Mouse (Mus musculus): Measurements from ENCODE around the gene Gm5478. TPM values are rescaled to one million over a fixed set of nuclear protein-coding genes. Genes with fewer than 3 reads are reported as not detected.
"Not testable (repeated sequence)": the region's sequence is repeated elsewhere in the genome, so short reads cannot be mapped to it uniquely, and the experiment has no call there.

Gm5478 gene
- not detected in 2 replicates for polyA plus RNA-seq (2015; fragmentation: Nextera tagmentation; extraction: Ambion mirVana)

- Histone ChIP-seq H3K27me3 (ENCODE audit: control insufficient read depth, insufficient read depth, low read depth, low read length) (no peaks in the 10 kb centered on the region), H3K36me3 (ENCODE audit: control insufficient read depth, insufficient read depth) (no peaks in the 10 kb centered on the region), H3K4me3 (ENCODE audit: low read depth, low read length) (no peak within 1 kb of the TSS), H3K9ac (ENCODE audit: low read depth, low read length) (no peak within 1 kb of the TSS), H3K9me3 (replicated peaks; ENCODE audit: control insufficient read depth, low read length) (no peaks in the 10 kb centered on the region), H3K4me2 (ENCODE audit: low read depth, low read length) (no peak within 1 kb of the TSS), H3K27ac (ENCODE audit: low read length) (no peak within 1 kb of the TSS), H3K4me1 (ENCODE audit: control insufficient read depth, low read depth, low read length) (no peaks in the 10 kb centered on the region)
- ATAC-seq (ENCODE audit: low read depth), result no peak
- 46% methylated on average over 3 of the region's 3 CpGs for WGBS (ENCODE audit: insufficient replicate concordance)
These were observed at the start of gene Gm5478 for GRCm38 (mm10) chr15:101647280-101647679. Gm5478 (minus strand) TSS chr15:101647380.

- H3K27me3 ChIP-seq (ENCODE audit: control insufficient read depth, insufficient read depth, low read depth, low read length), result no peaks in the 10 kb centered on the region
- H3K36me3 ChIP-seq (ENCODE audit: control insufficient read depth, insufficient read depth), result no peaks in the 10 kb centered on the region
- H3K4me3 ChIP-seq (ENCODE audit: low read depth, low read length), result no peak within 1 kb of the TSS
- H3K4me2 ChIP-seq (ENCODE audit: low read depth, low read length), result no peak within 1 kb of the TSS
- no peak within 1 kb of the TSS for H3K27ac ChIP-seq (ENCODE audit: low read length)
- H3K9ac ChIP-seq (ENCODE audit: low read depth, low read length), result no peak within 1 kb of the TSS
- no peaks in the 10 kb centered on the region for H3K9me3 ChIP-seq (replicated peaks; ENCODE audit: control insufficient read depth, low read length)
- no peaks in the 10 kb centered on the region for H3K4me1 ChIP-seq (ENCODE audit: control insufficient read depth, low read depth, low read length)
- WGBS (ENCODE audit: insufficient replicate concordance), result 57% methylated on average over 5 of the region's 5 CpGs
- ATAC-seq (ENCODE audit: low read depth), result no peak
These were observed 47.0 kb upstream of the Gm5478 start, which contains the start of gene Krt6a for GRCm38 (mm10) chr15:101694207-101694606. Krt6a (minus strand) TSS chr15:101694307.

GRCm38 (mm10) chr15:101690460-101690859 is 43.3 kb upstream of the Gm5478 start:
- WGBS (ENCODE audit: insufficient replicate concordance), result 74% methylated on average over 5 of the region's 5 CpGs
- not testable (repeated sequence) for ATAC-seq (ENCODE audit: low read depth); H3K36me3 ChIP-seq (ENCODE audit: control insufficient read depth, insufficient read depth); H3K27ac ChIP-seq (ENCODE audit: low read length); H3K27me3 ChIP-seq (ENCODE audit: control insufficient read depth, insufficient read depth, low read depth, low read length); H3K4me1 ChIP-seq (ENCODE audit: control insufficient read depth, low read depth, low read length); H3K4me2 ChIP-seq (ENCODE audit: low read depth, low read length); H3K9ac ChIP-seq (ENCODE audit: low read depth, low read length); H3K9me3 ChIP-seq (replicated peaks; ENCODE audit: control insufficient read depth, low read length); H3K4me3 ChIP-seq (ENCODE audit: low read depth, low read length)

- no peak overlapping the region for H3K4me3 ChIP-seq (ENCODE audit: low read depth, low read length)
- 32% methylated on average over 2 of the region's 2 CpGs for WGBS (ENCODE audit: insufficient replicate concordance)
- H3K9ac ChIP-seq (ENCODE audit: low read depth, low read length), result no peak overlapping the region
- no peak overlapping the region for H3K4me2 ChIP-seq (ENCODE audit: low read depth, low read length)
- no peak for ATAC-seq (ENCODE audit: low read depth)
- H3K27me3 ChIP-seq (ENCODE audit: control insufficient read depth, insufficient read depth, low read depth, low read length), result no peaks in the 10 kb centered on the region
- H3K36me3 ChIP-seq (ENCODE audit: control insufficient read depth, insufficient read depth), result no peaks in the 10 kb centered on the region
- no peaks in the 10 kb centered on the region for H3K4me1 ChIP-seq (ENCODE audit: control insufficient read depth, low read depth, low read length)
- H3K27ac ChIP-seq (ENCODE audit: low read length), result no peak overlapping the region
- no peaks in the 10 kb centered on the region for H3K9me3 ChIP-seq (replicated peaks; ENCODE audit: control insufficient read depth, low read length)
These were observed 41.0 kb upstream of the Gm5478 start for GRCm38 (mm10) chr15:101688161-101688560.

- H3K27ac ChIP-seq (ENCODE audit: low read length), result no peak within 1 kb of the TSS
- no peaks in the 10 kb centered on the region for H3K4me1 ChIP-seq (ENCODE audit: control insufficient read depth, low read depth, low read length)
- no peaks in the 10 kb centered on the region for H3K36me3 ChIP-seq (ENCODE audit: control insufficient read depth, insufficient read depth)
- H3K4me2 ChIP-seq (ENCODE audit: low read depth, low read length), result no peak within 1 kb of the TSS
- H3K27me3 ChIP-seq (ENCODE audit: control insufficient read depth, insufficient read depth, low read depth, low read length), result no peaks in the 10 kb centered on the region
- 62% methylated on average over 2 of the region's 2 CpGs for WGBS (ENCODE audit: insufficient replicate concordance)
- H3K9me3 ChIP-seq (replicated peaks; ENCODE audit: control insufficient read depth, low read length), result no peaks in the 10 kb centered on the region
- ATAC-seq (ENCODE audit: low read depth), result no peak
- H3K9ac ChIP-seq (ENCODE audit: low read depth, low read length), result no peak within 1 kb of the TSS
- H3K4me3 ChIP-seq (ENCODE audit: low read depth, low read length), result no peak within 1 kb of the TSS
These were observed 33.0 kb upstream of the Gm5478 start, which contains the start of gene Krt6b for GRCm38 (mm10) chr15:101680187-101680586. Krt6b (minus strand) TSS chr15:101680287.

GRCm38 (mm10) chr15:101675978-101676377 is 28.8 kb upstream of the Gm5478 start:
- WGBS (ENCODE audit: insufficient replicate concordance), result 61% methylated on average over 1 of the region's 1 CpGs
- Histone ChIP-seq H3K4me1 (ENCODE audit: control insufficient read depth, low read depth, low read length) (no peaks in the 10 kb centered on the region), H3K27me3 (ENCODE audit: control insufficient read depth, insufficient read depth, low read depth, low read length) (no peaks in the 10 kb centered on the region), H3K4me2 (ENCODE audit: low read depth, low read length) (no peak overlapping the region), H3K9ac (ENCODE audit: low read depth, low read length) (no peak overlapping the region), H3K9me3 (replicated peaks; ENCODE audit: control insufficient read depth, low read length) (no peaks in the 10 kb centered on the region), H3K27ac (ENCODE audit: low read length) (no peak overlapping the region), H3K4me3 (ENCODE audit: low read depth, low read length) (no peak overlapping the region), H3K36me3 (ENCODE audit: control insufficient read depth, insufficient read depth) (no peaks in the 10 kb centered on the region)
- ATAC-seq (ENCODE audit: low read depth), result no peak

GRCm38 (mm10) chr15:101652736-101653265 is 5.6 kb upstream of the Gm5478 start:
- 63% methylated on average over 5 of the region's 5 CpGs for WGBS (ENCODE audit: insufficient replicate concordance)
- Histone ChIP-seq H3K4me3 (ENCODE audit: low read depth, low read length) (no peak overlapping the region), H3K27me3 (ENCODE audit: control insufficient read depth, insufficient read depth, low read depth, low read length) (no peaks in the 10 kb centered on the region), H3K36me3 (ENCODE audit: control insufficient read depth, insufficient read depth) (no peaks in the 10 kb centered on the region), H3K9me3 (replicated peaks; ENCODE audit: control insufficient read depth, low read length) (no peaks in the 10 kb centered on the region), H3K9ac (ENCODE audit: low read depth, low read length) (no peak overlapping the region), H3K4me1 (ENCODE audit: control insufficient read depth, low read depth, low read length) (no peaks in the 10 kb centered on the region), H3K4me2 (ENCODE audit: low read depth, low read length) (no peak overlapping the region), H3K27ac (ENCODE audit: low read length) (no peak overlapping the region)
- ATAC-seq (ENCODE audit: low read depth), result no peak

- H3K9ac ChIP-seq (ENCODE audit: low read depth, low read length), result no peak within 1 kb of the TSS
- ATAC-seq (ENCODE audit: low read depth), result no peak
- H3K4me1 ChIP-seq (ENCODE audit: control insufficient read depth, low read depth, low read length), result no peaks in the 10 kb centered on the region
- H3K27ac ChIP-seq (ENCODE audit: low read length), result no peak within 1 kb of the TSS
- H3K27me3 ChIP-seq (ENCODE audit: control insufficient read depth, insufficient read depth, low read depth, low read length), result no peaks in the 10 kb centered on the region
- 34% methylated on average over 2 of the region's 2 CpGs for WGBS (ENCODE audit: insufficient replicate concordance)
- no peak within 1 kb of the TSS for H3K4me3 ChIP-seq (ENCODE audit: low read depth, low read length)
- H3K36me3 ChIP-seq (ENCODE audit: control insufficient read depth, insufficient read depth), result no peaks in the 10 kb centered on the region
- no peaks in the 10 kb centered on the region for H3K9me3 ChIP-seq (replicated peaks; ENCODE audit: control insufficient read depth, low read length)
- H3K4me2 ChIP-seq (ENCODE audit: low read depth, low read length), result no peak within 1 kb of the TSS
These were observed 19.3 kb downstream of the Gm5478 start, which contains the start of gene Gm5414 for GRCm38 (mm10) chr15:101627884-101628283. Gm5414 (minus strand) TSS chr15:101628188.

- Histone ChIP-seq H3K36me3 (ENCODE audit: control insufficient read depth, insufficient read depth) (no peaks in the 10 kb centered on the region), H3K4me3 (ENCODE audit: low read depth, low read length) (no peak overlapping the region), H3K4me2 (ENCODE audit: low read depth, low read length) (no peak overlapping the region), H3K9ac (ENCODE audit: low read depth, low read length) (no peak overlapping the region), H3K27me3 (ENCODE audit: control insufficient read depth, insufficient read depth, low read depth, low read length) (no peaks in the 10 kb centered on the region), H3K4me1 (ENCODE audit: control insufficient read depth, low read depth, low read length) (no peaks in the 10 kb centered on the region), H3K27ac (ENCODE audit: low read length) (no peak overlapping the region), H3K9me3 (replicated peaks; ENCODE audit: control insufficient read depth, low read length) (no peaks in the 10 kb centered on the region)
- 41% methylated on average over 6 of the region's 6 CpGs for WGBS (ENCODE audit: insufficient replicate concordance)
- ATAC-seq (ENCODE audit: low read depth), result no peak
These were observed 48.1 kb downstream of the Gm5478 start for GRCm38 (mm10) chr15:101599123-101599522.

Measured in liver, embryonic 16.5 days (tissue).